In the genomic region with DNA sequence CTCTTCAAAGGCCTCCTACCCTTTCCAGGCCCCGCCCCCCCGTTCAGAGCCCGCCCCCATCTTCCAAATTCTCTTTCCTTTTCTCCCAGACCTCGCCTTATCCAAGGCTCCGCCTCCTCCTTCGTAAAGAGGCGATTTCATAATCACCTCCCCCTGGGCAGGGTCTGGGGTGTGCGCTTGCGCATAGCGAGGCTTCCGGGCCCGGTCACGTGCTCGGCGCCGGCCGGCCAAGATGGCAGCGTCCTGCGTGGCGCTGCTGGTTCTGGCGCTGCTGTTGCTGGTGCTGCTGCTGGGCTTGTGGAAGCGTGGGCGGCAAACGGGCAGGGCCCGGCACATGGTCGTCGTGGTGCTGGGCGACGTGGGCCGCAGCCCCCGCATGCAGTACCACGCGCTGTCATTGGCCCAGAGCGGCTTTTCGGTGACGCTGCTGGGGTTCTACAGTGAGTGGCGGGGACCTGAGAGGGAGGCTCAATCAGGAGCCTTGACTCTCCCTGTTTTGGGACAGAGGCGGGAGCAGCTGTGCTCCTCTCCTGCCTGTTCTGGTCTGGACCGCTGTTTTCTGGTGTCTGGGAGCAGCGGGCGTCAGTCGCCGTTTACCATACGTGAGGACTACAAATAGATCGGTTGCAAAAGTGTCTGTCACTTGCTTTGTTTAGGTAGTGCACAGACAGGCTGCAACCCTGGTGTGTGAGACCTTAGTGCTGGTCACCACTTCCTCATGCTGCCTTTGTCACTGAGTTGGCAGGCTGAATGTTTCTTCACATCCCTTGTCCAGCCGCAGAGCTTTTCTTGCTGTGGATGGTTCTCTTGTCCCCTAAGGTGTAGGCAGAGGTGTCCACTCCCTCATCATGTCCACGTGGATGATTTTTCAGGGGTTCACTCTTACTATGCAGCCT, we compare ENCODE assay signal across 8 mouse cellular contexts. TPM values are rescaled to one million over a fixed set of nuclear protein-coding genes. Genes with fewer than 3 reads are reported as not detected.
DNase-seq lines count a peak whose midpoint lies in the region; ATAC-seq and TF ChIP-seq lines count a peak whose summit lies in the region.

Gene Alg1, plus strand, starts transcription at position 204 of the 896 bp plus-strand sequence.

- WGBS in forebrain, embryonic 11.5 days, result 3% methylated on average over 47 of the region's 47 CpGs
- WGBS in heart, embryonic 16.5 days, result 1% methylated on average over 47 of the region's 47 CpGs
- 1% methylated on average over 47 of the region's 47 CpGs for WGBS in liver, embryonic 15.5 days (ENCODE audit: insufficient replicate concordance)
- WGBS in neural tube, embryonic 12.5 days, result 2% methylated on average over 47 of the region's 47 CpGs

- peaks cover 15% of the 10 kb centered on the region; the same call in 1 of the 2 replicates for H3K79me2 ChIP-seq in CH12.LX (replicated peaks; ENCODE audit: control insufficient read depth, extremely low read depth, insufficient read depth, poor library complexity, severe bottlenecking)

- peak; percentile 100 for TF ChIP-seq POLR2A in CH12.LX (IDR thresholded peaks at IDR 0.05; ENCODE audit: low read depth, low read length)

- peak within 1 kb of the TSS; percentile 81 to 92 (median 84) for H3K4me3 ChIP-seq in CH12.LX (replicated peaks in 1 of 3; ENCODE audit: low read depth in 2 of 3, low read length in 2 of 3, poor library complexity in 1 of 3)
- H3K4me3 ChIP-seq in forebrain, embryonic 11.5 days (ENCODE audit: low read depth, low read length), result peak within 1 kb of the TSS; percentile 83
- H3K4me3 ChIP-seq in heart, embryonic 16.5 days (ENCODE audit: low read length), result peak within 1 kb of the TSS; percentile 88
- H3K4me3 ChIP-seq in liver, embryonic 15.5 days (replicated peaks), result peak within 1 kb of the TSS; percentile 86
- peak within 1 kb of the TSS; percentile 80 for H3K4me3 ChIP-seq in neural tube, embryonic 12.5 days

- H3K4me2 ChIP-seq in CH12.LX (ENCODE audit: insufficient read depth, low read depth, poor library complexity, severe bottlenecking), result peak within 1 kb of the TSS; percentile 85
- H3K4me2 ChIP-seq in forebrain, embryonic 11.5 days (ENCODE audit: low read depth, low read length, severe bottlenecking), result peak within 1 kb of the TSS; percentile 74
- H3K4me2 ChIP-seq in heart, embryonic 16.5 days (ENCODE audit: low read depth, low read length), result peak within 1 kb of the TSS; percentile 87
- H3K4me2 ChIP-seq in liver, embryonic 15.5 days, result peak within 1 kb of the TSS; percentile 87
- H3K4me2 ChIP-seq in neural tube, embryonic 12.5 days (replicated peaks), result peak within 1 kb of the TSS; percentile 73

- peak within 1 kb of the TSS; percentile 64 for H3K9ac ChIP-seq in CH12.LX (ENCODE audit: insufficient read depth, low read depth)
- H3K9ac ChIP-seq in forebrain, embryonic 11.5 days (ENCODE audit: low read length), result peak within 1 kb of the TSS; percentile 81
- peak within 1 kb of the TSS; percentile 88 for H3K9ac ChIP-seq in heart, embryonic 16.5 days (ENCODE audit: low read length)
- peak within 1 kb of the TSS; percentile 71 for H3K9ac ChIP-seq in liver, embryonic 15.5 days
- peak within 1 kb of the TSS; percentile 78 for H3K9ac ChIP-seq in neural tube, embryonic 12.5 days

- peaks cover 11% of the 10 kb centered on the region for H3K9me3 ChIP-seq in CH12.LX (replicated peaks; ENCODE audit: low read length)
- H3K9me3 ChIP-seq in forebrain, embryonic 11.5 days (ENCODE audit: control insufficient read depth, low read length), result no peaks in the 10 kb centered on the region
- H3K9me3 ChIP-seq in heart, embryonic 16.5 days (replicated peaks; ENCODE audit: control insufficient read depth, low read length), result peaks cover 3% of the 10 kb centered on the region; the same call in 1 of the 2 replicates
- H3K9me3 ChIP-seq in liver, embryonic 15.5 days (replicated peaks), result no peaks in the 10 kb centered on the region
- H3K9me3 ChIP-seq in neural tube, embryonic 12.5 days, result no peaks in the 10 kb centered on the region

- dilution Hi-C loops in CH12.LX (cut with MboI; ENCODE audit: extremely low pct_ligation_motif_present, extremely low pct_unique_long_range_greater_than_20kb, low sequenced_read_pairs), result no loop called here

- peak; percentile 98 for ATAC-seq in forebrain, embryonic 11.5 days (replicated peaks; ENCODE audit: low FRiP score)
- ATAC-seq in heart, embryonic 16.5 days (replicated peaks; ENCODE audit: extremely low read depth, insufficient read depth, low FRiP score), result peak; percentile 94
- peak; percentile 91 for ATAC-seq in liver, embryonic 15.5 days (ENCODE audit: insufficient read depth)
- ATAC-seq in neural tube, embryonic 12.5 days (ENCODE audit: low FRiP score, low read depth), result peak; percentile 93

- no peak for TF ChIP-seq EP300 in CH12.LX (IDR thresholded peaks at IDR 0.05; ENCODE audit: low read length)

- TF ChIP-seq RAD21 in CH12.LX (IDR thresholded peaks at IDR 0.05; ENCODE audit: low read depth, low read length), result no peak

- H3K4me1 ChIP-seq in CH12.LX (ENCODE audit: control insufficient read depth in 1 of 2, insufficient read depth in 2 of 2), result peaks cover 6 to 24% of the 10 kb centered on the region in 2 experiments; a peak in 3 of 4 replicates
- peaks cover 5% of the 10 kb centered on the region; the same call in 1 of the 2 replicates for H3K4me1 ChIP-seq in forebrain, embryonic 11.5 days (replicated peaks; ENCODE audit: control insufficient read depth, insufficient read depth, low read length)
- peaks cover 7% of the 10 kb centered on the region for H3K4me1 ChIP-seq in heart, embryonic 16.5 days (ENCODE audit: control insufficient read depth, insufficient read depth, low read length)
- peaks cover 19% of the 10 kb centered on the region for H3K4me1 ChIP-seq in liver, embryonic 15.5 days (replicated peaks)
- H3K4me1 ChIP-seq in neural tube, embryonic 12.5 days, result peaks cover 8% of the 10 kb centered on the region

- no peak for TF ChIP-seq CTCF in CH12.LX (conservative IDR thresholded peaks at IDR 0.05 in 1 of 2, IDR thresholded peaks at IDR 0.05 in 1 of 2; ENCODE audit: low read depth in 2 of 2, low read length in 2 of 2)

- peaks cover 15 to 34% of the 10 kb centered on the region in 2 experiments for H3K36me3 ChIP-seq in CH12.LX (replicated peaks in 1 of 2; ENCODE audit: control insufficient read depth in 1 of 2, insufficient read depth in 1 of 2, low read length in 1 of 2)
- no peaks in the 10 kb centered on the region for H3K36me3 ChIP-seq in forebrain, embryonic 11.5 days (ENCODE audit: control insufficient read depth, insufficient read depth, low read length)
- no peaks in the 10 kb centered on the region for H3K36me3 ChIP-seq in heart, embryonic 16.5 days (ENCODE audit: control insufficient read depth, insufficient read depth)
- H3K36me3 ChIP-seq in liver, embryonic 15.5 days (replicated peaks), result 0 out of 2 replicates have a peak, but pooled peaks cover 4% of the 10 kb centered on the region
- no peaks in the 10 kb centered on the region; the same call in 1 of the 2 replicates for H3K36me3 ChIP-seq in neural tube, embryonic 12.5 days

- peak; percentile 99 for DNase-seq in CH12.LX (ENCODE audit: extremely low read depth)
- peak; percentile 90 for DNase-seq in c-Kit-positive CD71-positive TER-119-negative erythroid progenitor cells, embryonic 14.5 days (ENCODE audit: low read depth)
- DNase-seq in forebrain, embryonic 11.5 days (ENCODE audit: low spot score), result peak; percentile 96
- peak; percentile 95 to 97 for DNase-seq in kidney, postnatal 36 days
- DNase-seq in telencephalon, adult 2 months (ENCODE audit: low read depth, low spot score), result peak; percentile 91

- in situ Hi-C loops in CH12.LX (cut with MboI; ENCODE audit: low pct_ligation_motif_present, low pct_unique_long_range_greater_than_20kb, low sequenced_read_pairs), result no loop called here

- peak within 1 kb of the TSS; percentile 22; the same call in 1 of the 2 replicates for H3K27ac ChIP-seq in CH12.LX (ENCODE audit: insufficient read depth, low read depth)
- H3K27ac ChIP-seq in forebrain, embryonic 11.5 days (ENCODE audit: low read depth, low read length), result no peak within 1 kb of the TSS
- peak within 1 kb of the TSS; percentile 47; the same call in 1 of the 2 replicates for H3K27ac ChIP-seq in heart, embryonic 16.5 days (ENCODE audit: low read length)
- H3K27ac ChIP-seq in liver, embryonic 15.5 days (replicated peaks), result peak within 1 kb of the TSS; percentile 68
- no peak within 1 kb of the TSS for H3K27ac ChIP-seq in neural tube, embryonic 12.5 days

- H3K27me3 ChIP-seq in CH12.LX (replicated peaks), result peaks cover 4% of the 10 kb centered on the region
- H3K27me3 ChIP-seq in forebrain, embryonic 11.5 days (ENCODE audit: control insufficient read depth, insufficient read depth, low read length), result no peaks in the 10 kb centered on the region
- H3K27me3 ChIP-seq in heart, embryonic 16.5 days (ENCODE audit: control insufficient read depth, insufficient read depth, low read length), result no peaks in the 10 kb centered on the region
- H3K27me3 ChIP-seq in liver, embryonic 15.5 days, result no peaks in the 10 kb centered on the region
- no peaks in the 10 kb centered on the region for H3K27me3 ChIP-seq in neural tube, embryonic 12.5 days (replicated peaks)

TF ChIP-seq in CH12.LX, 34 proteins besides CTCF, POLR2A, EP300 and RAD21 (continues in another document):
- 0 out of 2 replicates have a peak, but pooled peaks have one; percentile 54 for TF ChIP-seq MEF2A (IDR thresholded peaks at IDR 0.05; ENCODE audit: borderline replicate concordance, low read depth, low read length)
- TF ChIP-seq SMC3 (IDR thresholded peaks at IDR 0.05; ENCODE audit: low read depth, low read length), result no peak
- TF ChIP-seq TCF12 (IDR thresholded peaks at IDR 0.05; ENCODE audit: low read depth, low read length), result peak; percentile 97
- TF ChIP-seq BHLHE40 (IDR thresholded peaks at IDR 0.05; ENCODE audit: low read depth, low read length), result peak; percentile 99
- peak; percentile 63; the same call in 1 of the 2 replicates for TF ChIP-seq KAT2A (IDR thresholded peaks at IDR 0.05; ENCODE audit: insufficient replicate concordance, low read length)
- no peak for TF ChIP-seq UBTF (IDR thresholded peaks at IDR 0.05; ENCODE audit: low read depth, low read length)
- peak; percentile 88 for TF ChIP-seq MYC (IDR thresholded peaks at IDR 0.05; ENCODE audit: low read depth, low read length)
- TF ChIP-seq CHD2 (IDR thresholded peaks at IDR 0.05; ENCODE audit: low read length), result no peak
- TF ChIP-seq MXI1 (IDR thresholded peaks at IDR 0.05; ENCODE audit: low read depth, low read length), result peak; percentile 98
- peak; percentile 91 for TF ChIP-seq NRF1 (IDR thresholded peaks at IDR 0.05; ENCODE audit: low read depth, low read length)
- TF ChIP-seq ZMIZ1 (IDR thresholded peaks at IDR 0.05; ENCODE audit: low read depth, low read length), result peak; percentile 97

RNA-seq across cellular contexts. Expression of gene Alg1, which starts in this region (rescaled TPM):
- total RNA-seq in CH12.LX (2012; rRNA removed), result 65.7 and 72.8 TPM in 2 replicates
- 53.4 and 55.7 TPM in 2 replicates for total RNA-seq in CH12.LX (2014; rRNA removed)
- polyA plus RNA-seq in CH12.LX (2012; ENCODE audit: insufficient read length, low read depth), result 52.9 and 63.5 TPM in 2 replicates
- 22.1 and 23.7 TPM in 2 replicates for polyA plus RNA-seq in forebrain, embryonic 11.5 days (2014; fragmentation: Nextera tagmentation; extraction: Ambion mirVana)
- polyA plus RNA-seq in heart, embryonic 16.5 days (2015; fragmentation: Nextera tagmentation; extraction: Ambion mirVana), result 29.0 and 30.3 TPM in 2 replicates
- polyA plus RNA-seq in liver, embryonic 15.5 days (2015; fragmentation: Nextera tagmentation; extraction: Ambion mirVana), result 11.8 and 14.2 TPM in 2 replicates
- 33.4 and 33.7 TPM in 2 replicates for polyA plus RNA-seq in neural tube, embryonic 12.5 days (2016; fragmentation: Nextera tagmentation; extraction: Ambion mirVana)

Comparison
In these comparisons a context has a peak if more than half of its experiments do, and no peak if none do; other contexts are left out.
1. H3K27ac ChIP-seq: peak in CH12.LX (single experiment), heart, embryonic 16.5 days (single experiment) and liver, embryonic 15.5 days (single experiment); none in forebrain, embryonic 11.5 days (single experiment) and neural tube, embryonic 12.5 days (single experiment).
2. Peak in every context shown above with its lines, with median percentiles within 50 percentile points of each other: DNase-seq, H3K4me2 ChIP-seq, H3K4me3 ChIP-seq, H3K9ac ChIP-seq and ATAC-seq.